Mouse (Mus musculus) intestine, postnatal 0 days (tissue): Measurements from ENCODE around the gene Porcn. TPM values are rescaled to one million over a fixed set of nuclear protein-coding genes. Genes with fewer than 3 reads are reported as not detected.

Experiments used
- ATAC-seq: fragments of 200-750 bp; cut with Nextera tagmentation; 2 replicates; pipeline ENCODE4 v1.8.0; 2017; ENCODE audit warnings: mild to moderate bottlenecking, moderate TSS enrichment, moderate library complexity
- H3K27ac ChIP-seq: fragments of 300-500 bp; sonication (generic); 2 replicates; pipeline ENCODE4 v1.5.1; 2014; ENCODE audit warnings: mild to moderate bottlenecking, low read depth, low read length, moderate library complexity
- H3K27me3 ChIP-seq: fragments of 300-500 bp; sonication (generic); replicated peaks from 2 replicates; pipeline ENCODE4 v1.6.1; 2014; ENCODE audit warnings: low read length, mixed read lengths; ENCODE audit not compliant: control insufficient read depth, insufficient read depth
- H3K36me3 ChIP-seq: fragments of 300-500 bp; sonication (generic); 2 replicates; pipeline ENCODE4 v1.6.1; 2014; ENCODE audit warnings: mild to moderate bottlenecking, moderate library complexity; ENCODE audit not compliant: control insufficient read depth, insufficient read depth
- H3K4me1 ChIP-seq: fragments of 300-500 bp; sonication (generic); replicated peaks from 2 replicates; pipeline ENCODE4 v1.6.1; 2014; ENCODE audit warnings: antibody characterized with exemption, low read length, mixed read lengths; ENCODE audit not compliant: control insufficient read depth, insufficient read depth
- H3K4me2 ChIP-seq: fragments of 300-500 bp; sonication (generic); replicated peaks from 2 replicates; pipeline ENCODE4 v1.6.1; 2014; ENCODE audit warnings: low read depth, mild to moderate bottlenecking, moderate library complexity
- H3K4me3 ChIP-seq: fragments of 300-500 bp; sonication (generic); 2 replicates; pipeline ENCODE4 v1.5.1; 2014; ENCODE audit warnings: low read depth, low read length
- H3K9ac ChIP-seq: fragments of 300-500 bp; sonication (generic); 2 replicates; pipeline ENCODE4 v1.6.1; 2014; ENCODE audit warnings: mild to moderate bottlenecking, low read depth, low read length
- H3K9me3 ChIP-seq: fragments of 300-500 bp; sonication (generic); 2 replicates; pipeline ENCODE4 v1.6.1; 2016; ENCODE audit warnings: mixed run types; ENCODE audit not compliant: control insufficient read depth
- CTCF ChIP-seq: sonication (generic); IDR thresholded peaks from 2 replicates; pipeline ENCODE4 v1.5.1; 2016; ENCODE audit warnings: low read depth, mild to moderate bottlenecking, control low read depth, antibody characterized with exemption, moderate library complexity
- WGBS: fragments of 180-500 bp; shearing (Covaris S2); extraction: QIAGEN DNeasy Blood & Tissue Kit; methylation state at CpG from one replicate; pipeline ENCODE4 v1.1.7; 2014; 5-methylcytosine and 5-hydroxymethylcytosine counted together
- polyA plus RNA-seq: library from polyadenylated mRNA; unstranded; fragments of >200 nt; fragmentation: Nextera tagmentation; extraction: Ambion mirVana; gene quantifications from 2 replicates; pipeline ENCODE4 v1.2.1, GENCODE M21; 2015

Gene Porcn
- polyA plus RNA-seq: 4.3 TPM in 2 replicates

DNA sequence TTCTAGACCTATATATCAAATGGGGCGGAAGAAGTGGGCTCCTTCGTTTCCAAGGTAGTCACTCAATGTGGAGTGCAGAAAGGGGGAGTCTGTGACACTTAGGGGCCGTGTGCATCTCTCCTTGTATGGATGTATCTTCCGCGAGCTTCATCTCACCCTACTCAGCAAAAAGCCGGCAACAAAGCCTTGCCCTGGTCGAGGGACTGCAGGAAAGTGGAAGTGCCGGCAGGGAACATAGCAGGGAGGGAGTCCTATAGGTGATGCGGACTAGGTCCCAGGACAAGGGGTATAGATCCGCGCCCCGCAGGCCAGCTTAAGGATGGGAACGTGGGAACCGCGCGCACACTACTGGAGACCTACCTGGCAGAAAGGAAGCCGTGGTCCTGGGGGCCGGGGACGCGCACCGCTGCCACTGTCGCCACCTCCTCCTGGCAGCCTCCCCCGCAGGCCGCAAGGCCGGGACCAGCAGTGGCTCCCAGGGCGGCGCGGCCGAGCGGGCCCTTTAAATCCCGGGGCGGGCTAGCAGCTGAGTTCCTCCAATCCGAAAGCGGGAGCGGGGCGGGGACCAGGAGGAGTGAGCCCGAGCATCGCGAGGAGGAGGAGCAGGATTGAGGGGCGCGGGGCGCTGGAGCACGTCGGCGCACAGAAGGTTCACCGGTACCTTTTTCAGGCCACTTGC is at the start of gene Porcn:
TSS of gene Porcn (minus strand) at position 511 of the 679 bp plus-strand sequence.
- H3K36me3 ChIP-seq: no peaks in the 10 kb centered on the region
- H3K4me1 ChIP-seq: no peaks in the 10 kb centered on the region
- H3K4me3 ChIP-seq: peak within 1 kb of the TSS; percentile 50
- no peak within 1 kb of the TSS for H3K27ac ChIP-seq
- peak within 1 kb of the TSS; percentile 42 for H3K9ac ChIP-seq
- peak within 1 kb of the TSS; percentile 67 for H3K4me2 ChIP-seq
- TF ChIP-seq CTCF: no peak
- H3K27me3 ChIP-seq: no peaks in the 10 kb centered on the region
- H3K9me3 ChIP-seq: no peaks in the 10 kb centered on the region
- WGBS: 14% methylated on average over 46 of the region's 46 CpGs
- ATAC-seq: peak; percentile 91

DNA sequence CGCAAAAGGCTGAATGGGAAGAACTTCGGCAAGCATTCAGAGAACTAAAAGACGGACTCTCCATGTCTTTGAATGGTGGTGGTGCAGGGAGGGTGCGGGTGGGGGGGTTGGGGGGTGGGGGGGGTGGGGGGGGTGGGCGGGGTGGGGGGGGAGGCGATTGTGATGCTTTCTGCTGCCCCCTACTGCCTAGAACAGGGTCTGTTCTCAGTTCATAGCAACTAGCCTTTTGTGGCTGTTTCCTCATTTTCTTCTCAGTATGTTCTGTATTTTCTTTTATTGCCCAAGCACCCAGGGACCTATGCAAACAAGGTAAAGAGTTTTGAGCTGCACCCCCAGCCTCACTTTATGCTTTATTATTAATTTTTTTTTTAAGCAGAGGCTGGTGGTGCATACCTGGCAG is 49.5 kb upstream of the Porcn start:
- Histone ChIP-seq H3K36me3 (no peaks in the 10 kb centered on the region), H3K4me3 (no peak overlapping the region), H3K27ac (no peak overlapping the region), H3K9ac (no peak overlapping the region), H3K9me3 (no peaks in the 10 kb centered on the region), H3K4me1 (no peaks in the 10 kb centered on the region), H3K4me2 (no peak overlapping the region), H3K27me3 (no peaks in the 10 kb centered on the region)
- TF ChIP-seq CTCF: no peak; the same call in 1 of the 2 replicates
- ATAC-seq: no peak
- WGBS: 42% methylated on average over 3 of the region's 6 CpGs

DNA sequence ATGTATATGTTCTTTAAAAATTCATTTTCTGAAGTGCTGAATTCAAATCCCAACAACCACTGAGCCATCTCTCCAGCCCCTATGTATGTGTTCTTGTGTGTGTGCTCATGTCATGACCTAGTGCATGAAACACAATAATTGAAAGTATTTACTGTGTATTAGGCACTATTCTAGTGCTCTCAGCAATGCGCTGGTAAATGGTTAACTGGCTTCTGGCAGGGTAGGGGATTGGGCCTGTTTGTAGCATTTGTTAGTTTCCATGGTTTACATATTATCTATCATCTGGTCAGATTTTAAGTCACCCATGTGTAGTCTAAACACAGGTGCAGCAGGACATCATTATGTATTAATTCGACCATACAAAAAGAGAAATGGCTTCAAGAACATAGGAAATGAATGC is 47.4 kb upstream of the Porcn start:
- Histone ChIP-seq H3K27ac (no peak overlapping the region), H3K9me3 (no peaks in the 10 kb centered on the region), H3K36me3 (no peaks in the 10 kb centered on the region), H3K4me2 (no peak overlapping the region), H3K27me3 (no peaks in the 10 kb centered on the region), H3K4me3 (no peak overlapping the region), H3K9ac (no peak overlapping the region), H3K4me1 (no peaks in the 10 kb centered on the region)
- 71% methylated on average over 2 of the region's 2 CpGs for WGBS
- ATAC-seq: no peak
- TF ChIP-seq CTCF: no peak

DNA sequence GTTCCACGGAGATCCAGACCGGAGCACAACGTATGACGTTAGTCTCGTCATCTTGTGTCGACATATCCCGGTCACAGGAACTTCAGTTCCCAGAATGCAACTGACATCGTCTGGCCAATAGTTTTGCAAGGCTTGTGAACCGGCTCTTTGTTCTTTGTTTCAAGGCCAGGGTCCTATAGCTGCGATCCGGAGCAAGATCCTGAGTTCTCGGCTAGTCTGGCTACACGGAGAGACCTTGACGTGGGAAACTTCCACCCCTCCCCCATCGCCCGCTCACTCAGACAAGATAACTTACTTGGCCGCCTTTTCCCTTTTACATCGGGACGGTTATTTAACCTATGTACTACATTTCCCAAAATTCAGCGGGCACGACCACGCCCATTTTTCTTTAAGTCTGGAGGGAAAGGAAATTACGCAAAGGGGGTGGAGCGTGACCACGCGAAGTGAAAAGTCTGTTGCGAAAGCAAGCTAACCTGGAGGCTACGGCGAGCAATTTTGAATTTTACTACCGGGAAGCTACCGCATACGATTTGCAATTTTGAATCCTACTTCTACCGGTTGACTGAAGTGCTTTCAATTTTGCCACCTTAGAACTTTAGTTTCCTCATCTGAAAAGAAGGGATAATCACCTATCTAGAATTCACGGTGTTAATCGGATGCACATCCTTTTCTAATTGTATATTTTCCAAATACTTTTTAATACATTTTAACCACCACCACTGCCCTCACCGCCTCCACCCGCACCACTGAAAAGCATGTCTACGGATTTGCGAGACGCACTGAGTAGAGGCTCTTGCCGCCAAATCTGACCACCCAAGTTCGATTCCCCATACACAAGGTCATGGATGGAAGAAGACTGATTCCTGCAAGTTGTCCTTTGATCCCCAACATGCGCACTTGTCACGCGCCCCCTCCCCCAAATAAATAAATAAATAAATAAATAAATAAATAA is 46.3 kb upstream of the Porcn start, which contains the start of gene Ftsj1:
TSS of gene Ftsj1 (minus strand) at position 73 of the 952 bp plus-strand sequence.
- ATAC-seq: peak; percentile 94
- Histone ChIP-seq H3K36me3 (no peaks in the 10 kb centered on the region), H3K9ac (peak within 1 kb of the TSS; percentile 53), H3K9me3 (no peaks in the 10 kb centered on the region), H3K27ac (no peak within 1 kb of the TSS), H3K4me1 (no peaks in the 10 kb centered on the region), H3K4me3 (peak within 1 kb of the TSS; percentile 61), H3K27me3 (no peaks in the 10 kb centered on the region), H3K4me2 (peak within 1 kb of the TSS; percentile 60)
- TF ChIP-seq CTCF: no peak
- 12% methylated on average over 45 of the region's 45 CpGs for WGBS

DNA sequence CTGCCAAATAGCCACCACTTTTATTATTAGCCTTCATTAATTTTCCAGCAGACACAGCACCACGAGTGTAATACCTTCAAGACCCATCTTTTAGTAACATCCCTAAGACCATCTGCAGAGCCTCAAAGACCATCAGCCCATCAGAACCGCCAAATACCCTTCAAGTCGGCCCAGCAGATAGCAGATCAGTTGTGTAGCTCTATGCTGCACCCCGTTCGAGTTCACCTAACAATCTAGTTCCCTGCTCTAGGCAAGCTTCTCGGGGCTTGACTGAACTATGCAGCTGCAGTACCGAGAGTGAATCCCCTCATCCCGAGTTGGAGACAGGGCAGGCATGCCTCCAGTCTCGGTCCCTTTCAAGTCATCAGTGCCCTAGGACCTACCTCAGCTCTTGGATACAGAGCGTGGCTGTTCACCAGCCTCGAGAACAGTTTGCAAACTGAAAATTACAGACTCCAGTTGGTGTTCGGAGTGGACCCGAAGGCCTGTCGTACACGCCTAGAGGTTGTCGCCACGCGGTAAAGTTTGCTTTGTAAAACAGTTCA is 45.5 kb upstream of the Porcn start:
- H3K4me2 ChIP-seq: peak overlapping the region; percentile 60
- TF ChIP-seq CTCF: no peak
- no peaks in the 10 kb centered on the region for H3K27me3 ChIP-seq
- H3K36me3 ChIP-seq: no peaks in the 10 kb centered on the region
- no peaks in the 10 kb centered on the region for H3K4me1 ChIP-seq
- no peaks in the 10 kb centered on the region for H3K9me3 ChIP-seq
- peak overlapping the region; percentile 53 for H3K9ac ChIP-seq
- H3K4me3 ChIP-seq: peak overlapping the region; percentile 61
- WGBS: 17% methylated on average over 18 of the region's 18 CpGs
- peak; percentile 47 for ATAC-seq
- no peak overlapping the region for H3K27ac ChIP-seq
